Mouse (Mus musculus): ENCODE measurements around the gene 6430531B16Rik.

DNA sequence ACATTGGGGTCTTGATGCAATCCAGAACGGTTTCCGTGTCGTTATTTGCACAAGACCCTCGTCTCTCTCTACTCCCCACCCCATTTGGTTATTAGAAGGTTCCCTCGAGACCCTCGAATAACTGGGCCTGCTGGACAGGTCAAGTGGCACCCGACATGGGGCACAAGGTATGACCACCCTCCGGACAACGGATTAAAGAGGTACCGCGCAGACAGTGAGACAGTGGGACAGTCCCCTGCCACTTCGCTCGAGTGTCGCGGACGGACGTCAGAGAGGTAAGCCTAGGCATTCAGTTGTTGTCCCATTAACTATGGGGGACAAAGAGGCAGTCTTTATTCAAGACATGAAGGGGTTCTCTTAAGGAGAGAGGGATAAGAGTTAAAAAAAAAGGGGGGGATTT, 32.8 kb upstream of the 6430531B16Rik start:
- no peak for TF ChIP-seq POLR2A (IDR thresholded peaks at IDR 0.05; ENCODE audit: insufficient read depth, low read depth, low read length)
- no peak for TF ChIP-seq EP300 (IDR thresholded peaks at IDR 0.05; ENCODE audit: insufficient read depth, low read depth, low read length)
- no peak for TF ChIP-seq CTCF (IDR thresholded peaks at IDR 0.05)
